Mouse (Mus musculus): ENCODE results near the gene Gm2115. TPM values are rescaled to one million over a fixed set of nuclear protein-coding genes. Genes with fewer than 3 reads are reported as not detected.

The Gm2115 gene
- polyA plus RNA-seq (2012; rRNA removed) = 0.60 and 0.72 TPM in 2 replicates

GRCm38 (mm10) chr7:84528796-84529533 is at the start of gene Gm2115:
Gene Gm2115, plus strand, starts transcription at chr7:84528954.

GRCm38 (mm10) chr7:84606293-84606749 is 77.6 kb downstream of the Gm2115 start, which contains the start of gene Fah:
Gene Fah, minus strand, starts transcription at chr7:84606722.

Other genes with a start within 250 kb of the Gm2115 start
- gene Arnt2, start 118.8 kb upstream of the Gm2115 start, polyA plus RNA-seq (2012; rRNA removed) = 150 and 164 TPM in 2 replicates
- gene Fah, start 77.8 kb downstream of the Gm2115 start, polyA plus RNA-seq (2012; rRNA removed) = 26.9 and 31.2 TPM in 2 replicates
- gene Zfand6, start 161.0 kb downstream of the Gm2115 start, polyA plus RNA-seq (2012; rRNA removed) = 124 and 135 TPM in 2 replicates